In the genomic region with DNA sequence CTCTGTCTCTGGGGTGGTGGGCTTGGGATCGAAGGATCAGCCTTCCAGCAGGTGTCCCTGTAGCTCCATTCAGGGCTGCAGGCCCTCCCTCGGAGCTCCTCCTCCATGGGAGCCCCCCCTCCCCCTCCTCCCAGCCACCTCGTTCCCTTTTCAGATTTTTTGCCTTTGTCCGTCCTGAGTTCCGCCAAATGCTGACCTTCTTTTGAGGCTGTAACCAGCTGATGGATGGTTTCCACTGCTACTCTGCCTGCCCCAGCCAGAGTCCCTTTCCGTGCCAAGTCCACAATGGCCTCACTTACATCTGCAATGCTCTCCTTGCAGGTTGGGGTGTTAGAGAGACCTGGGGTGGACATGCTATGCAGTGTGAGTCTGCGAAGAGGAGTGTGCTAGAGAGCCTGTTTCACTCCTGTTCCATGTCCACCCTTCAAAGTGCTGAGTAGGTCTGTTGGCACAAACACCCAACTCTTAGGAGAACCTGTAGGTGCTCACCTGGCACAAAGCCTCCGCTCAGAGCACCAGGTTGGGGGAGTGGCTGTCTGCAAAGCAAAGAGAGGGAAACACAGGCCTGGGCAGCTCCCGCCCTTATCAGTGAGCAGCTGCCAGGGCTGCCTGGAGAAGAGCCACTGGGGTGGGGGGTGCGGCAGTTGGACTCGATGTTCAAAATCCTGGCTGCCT, we compare ENCODE assay signal across 9 mouse cellular contexts. TPM values are rescaled to one million over a fixed set of nuclear protein-coding genes. Genes with fewer than 3 reads are reported as not detected.
DNase-seq lines count a peak whose midpoint lies in the region; ATAC-seq and TF ChIP-seq lines count a peak whose summit lies in the region.
"Had no signal": no experiment of that assay in that cellular context is flagged by ENCODE, and none has a peak within 500 bp of the region (broad histone marks: within the 10 kb centered on the region; RNA-seq: fewer than 3 reads in every experiment).

No protein-coding gene starts in this region.

- no peak overlapping the region for H3K9ac ChIP-seq in liver, adult 2 months (ENCODE audit: low read depth, low read length)
- H3K9ac ChIP-seq in liver, embryonic 11.5 days (ENCODE audit: low read depth, low read length): no peak overlapping the region
- peak overlapping the region; percentile 11 for H3K9ac ChIP-seq in lung, embryonic 16.5 days (ENCODE audit: low read length)
- H3K9ac ChIP-seq: limb, embryonic 15.5 days had no signal

- no peak overlapping the region for H3K4me3 ChIP-seq in liver, adult 2 months (ENCODE audit: insufficient read depth, low read depth, low read length)
- H3K4me3 ChIP-seq in liver, embryonic 11.5 days (ENCODE audit: low read depth, low read length): no peak overlapping the region
- no peak overlapping the region for H3K4me3 ChIP-seq in lung, embryonic 16.5 days (ENCODE audit: low read length)
- H3K4me3 ChIP-seq: limb, embryonic 15.5 days had no signal

- intact Hi-C loops in heart, postnatal 14 days (cut with DNase I): loop anchor here (10.0 kb wide), 1 partner anchor 59 kb away; no protein-coding TSS in a partner anchor

- H3K79me2 ChIP-seq in liver, adult 2 months (ENCODE audit: control insufficient read depth, insufficient read depth, low read length): no peaks in the 10 kb centered on the region; the same call in 1 of the 2 replicates

- H3K4me2 ChIP-seq in liver, embryonic 11.5 days: no peak overlapping the region
- peak overlapping the region; percentile 28 for H3K4me2 ChIP-seq in lung, embryonic 16.5 days (ENCODE audit: low read depth, low read length)
- H3K4me2 ChIP-seq: limb, embryonic 15.5 days had no signal

- peak; percentile 70 to 90 for DNase-seq in adrenal gland, adult (ENCODE audit: inconsistent age in 2 of 2, low spot score in 1 of 2)
- no peak for DNase-seq in adrenal gland, postnatal 4 days (ENCODE audit: low spot score in 2 of 2)
- DNase-seq in liver, adult 2 months (ENCODE audit: extremely low read depth, low read depth, low spot score): peak; percentile 84
- no peak for DNase-seq in liver, embryonic 11.5 days (ENCODE audit: low spot score)
- DNase-seq in heart, postnatal 14 days: peak; percentile 54 to 73
- peak; percentile 73 to 82 for DNase-seq in urinary bladder, postnatal 36 days (ENCODE audit: low spot score in 2 of 2)
- no peak for DNase-seq in B cell, adult 2 months

- H3K9me3 ChIP-seq in liver, embryonic 11.5 days (ENCODE audit: control insufficient read depth, low read length): no peaks in the 10 kb centered on the region
- no peaks in the 10 kb centered on the region for H3K9me3 ChIP-seq in lung, embryonic 16.5 days (ENCODE audit: control insufficient read depth, low read length)
- H3K9me3 ChIP-seq: limb, embryonic 15.5 days had no signal

- H3K4me1 ChIP-seq in liver, adult 2 months (ENCODE audit: control insufficient read depth, insufficient read depth, low read length): peaks cover 18% of the 10 kb centered on the region
- H3K4me1 ChIP-seq in liver, embryonic 11.5 days (replicated peaks; ENCODE audit: control insufficient read depth, insufficient read depth, low read length): 0 out of 2 replicates have a peak, but pooled peaks cover 9% of the 10 kb centered on the region
- peaks cover 44% of the 10 kb centered on the region for H3K4me1 ChIP-seq in lung, embryonic 16.5 days (replicated peaks; ENCODE audit: control insufficient read depth, insufficient read depth, low read length)

- ATAC-seq in liver, embryonic 11.5 days (replicated peaks; ENCODE audit: low FRiP score): no peak
- ATAC-seq in lung, embryonic 16.5 days (ENCODE audit: low read depth): peak; percentile 86

- no peak for TF ChIP-seq POLR2A in liver, adult 2 months (IDR thresholded peaks at IDR 0.05; ENCODE audit: extremely low read depth, insufficient read depth, low read length)

- no peaks in the 10 kb centered on the region for H3K36me3 ChIP-seq in liver, adult 2 months (ENCODE audit: control insufficient read depth, insufficient read depth, low read length)
- no peaks in the 10 kb centered on the region for H3K36me3 ChIP-seq in liver, embryonic 11.5 days (ENCODE audit: control insufficient read depth, insufficient read depth, low read length)
- H3K36me3 ChIP-seq in lung, embryonic 16.5 days (ENCODE audit: control insufficient read depth, insufficient read depth, low read length): no peaks in the 10 kb centered on the region
- H3K36me3 ChIP-seq: limb, embryonic 15.5 days had no signal

- peak; percentile 31 for TF ChIP-seq CTCF in liver, adult 2 months (IDR thresholded peaks at IDR 0.05; ENCODE audit: low read depth, low read length)

- H3K27ac ChIP-seq in liver, adult 2 months (replicated peaks; ENCODE audit: insufficient read depth, low read depth, low read length): no peak overlapping the region
- no peak overlapping the region for H3K27ac ChIP-seq in liver, embryonic 11.5 days (ENCODE audit: low read depth, low read length)
- peak overlapping the region; percentile 92 for H3K27ac ChIP-seq in lung, embryonic 16.5 days (ENCODE audit: low read length)

- H3K27me3 ChIP-seq in liver, adult 2 months (ENCODE audit: control insufficient read depth, insufficient read depth, low read length): no peaks in the 10 kb centered on the region
- peaks cover 18% of the 10 kb centered on the region for H3K27me3 ChIP-seq in liver, embryonic 11.5 days (replicated peaks; ENCODE audit: control insufficient read depth, insufficient read depth, low read length)
- no peaks in the 10 kb centered on the region for H3K27me3 ChIP-seq in lung, embryonic 16.5 days (ENCODE audit: control insufficient read depth, insufficient read depth, low read depth, low read length)
- H3K27me3 ChIP-seq: limb, embryonic 15.5 days had no signal

- WGBS in liver, adult 2 months: 15% methylated on average over 11 of the region's 11 CpGs
- 30% methylated on average over 11 of the region's 11 CpGs for WGBS in liver, embryonic 11.5 days
- 27% methylated on average over 11 of the region's 11 CpGs for WGBS in lung, embryonic 16.5 days

RNA-seq across cellular contexts. Expression of a gene that starts 9.5 kb away (rescaled TPM):
- 10 to 100 TPM; 55.6 to 57.4 TPM for total RNA-seq in adrenal gland, postnatal 4 days (2021)
- 0.46 and 1.8 TPM in 2 replicates for total RNA-seq in liver, adult 2 months (2014; rRNA removed)
- polyA plus RNA-seq in liver, adult 2 months (2012; rRNA removed): 0.57 and 0.83 TPM in 2 replicates
- 0.08 and 0.12 TPM in 2 replicates for polyA plus RNA-seq in liver, embryonic 11.5 days (2014; fragmentation: Nextera tagmentation; extraction: Ambion mirVana)
- total RNA-seq in heart, postnatal 14 days (2021): 10 to 100 TPM in 1 of 2 experiments, 1 to 10 TPM in 1; 8.9 to 12.3 TPM
- polyA plus RNA-seq in lung, embryonic 16.5 days (2015; fragmentation: Nextera tagmentation; extraction: Ambion mirVana): 1.8 and 2.3 TPM in 2 replicates

Comparison
In these comparisons a context has a peak if more than half of its experiments do, and no peak if none do; other contexts are left out.
1. DNase-seq: peak in adrenal gland, adult (2 of 2), liver, adult 2 months (single experiment), heart, postnatal 14 days (2 of 2) and urinary bladder, postnatal 36 days (2 of 2); none in adrenal gland, postnatal 4 days (0 of 2), liver, embryonic 11.5 days (single experiment) and B cell, adult 2 months (0 of 2).
2. RNA of a gene that starts 9.5 kb away (total RNA-seq): 55.6 to 57.4 TPM in adrenal gland, postnatal 4 days; 8.9 to 12.3 TPM in heart, postnatal 14 days and 0.46 to 1.8 TPM in liver, adult 2 months; every median in the first group is over 4 times any median in the second.